Comparison of ENCODE assay signal across 19 mouse cellular contexts in genomic region chr6:116626417-116626816, GRCm38 (mm10). TPM values are rescaled to one million over a fixed set of nuclear protein-coding genes. Genes with fewer than 3 reads are reported as not detected.
"Had no signal": no experiment of that assay in that cellular context is flagged by ENCODE, and none has a peak within 500 bp of the region (broad histone marks: within the 10 kb centered on the region; RNA-seq: fewer than 3 reads in every experiment).

No protein-coding gene starts in this region.

RNA-seq across cellular contexts. Expression of gene Olfr215, which starts 42.4 kb away (rescaled TPM):
- polyA plus RNA-seq: cortical plate, adult 2 months; embryonic facial prominence, embryonic 10.5 days; embryonic facial prominence, embryonic 11.5 days; embryonic facial prominence, embryonic 12.5 days; embryonic facial prominence, embryonic 13.5 days; embryonic facial prominence, embryonic 14.5 days; embryonic facial prominence, embryonic 15.5 days; erythroblast, embryonic 14.5 days; forebrain, embryonic 10.5 days; forebrain, embryonic 11.5 days; forebrain, embryonic 12.5 days; forebrain, embryonic 13.5 days; forebrain, embryonic 14.5 days; forebrain, embryonic 15.5 days; forebrain, embryonic 16.5 days; forebrain, postnatal 0 days; frontal cortex, adult 2 months; gonadal fat pad, adult 2 months; heart, adult 2 months had no signal
